Mouse (Mus musculus) liver, postnatal 0 days (tissue): ENCODE data around the gene Gm49396. TPM values are rescaled to one million over a fixed set of nuclear protein-coding genes. Genes with fewer than 3 reads are reported as not detected.

ENCODE experiments used
- ATAC-seq: fragments of 200-750 bp; cut with Nextera tagmentation; 2 replicates; pipeline ENCODE4 v1.8.0; 2017; ENCODE audit warnings: mild to moderate bottlenecking, moderate library complexity
- DNase-seq: peaks from one replicate; pipeline ENCODE4 v3.0.0-alpha.2; 2016
- H3K27ac ChIP-seq: fragments of 300-500 bp; sonication (generic); 2 replicates; pipeline ENCODE4 v1.5.1; 2014; ENCODE audit warnings: antibody characterized with exemption, moderate library complexity, mild to moderate bottlenecking, low read depth
- H3K27me3 ChIP-seq: fragments of 300-500 bp; sonication (generic); 2 replicates; pipeline ENCODE4 v1.6.1; 2014; ENCODE audit warnings: low read length, control low read depth, mixed read lengths; ENCODE audit not compliant: insufficient read depth
- H3K36me3 ChIP-seq: fragments of 300-500 bp; sonication (generic); replicated peaks from 2 replicates; pipeline ENCODE4 v1.6.1; 2014; ENCODE audit warnings: mild to moderate bottlenecking, control low read depth, low read length, moderate library complexity, mixed read lengths; ENCODE audit not compliant: insufficient read depth
- H3K4me1 ChIP-seq: fragments of 300-500 bp; sonication (generic); 2 replicates; pipeline ENCODE4 v1.6.1; 2014; ENCODE audit warnings: antibody characterized with exemption, mild to moderate bottlenecking, control low read depth; ENCODE audit not compliant: insufficient read depth
- H3K4me2 ChIP-seq: fragments of 300-500 bp; sonication (generic); 2 replicates; pipeline ENCODE4 v1.6.1; 2014; ENCODE audit warnings: low read depth, mild to moderate bottlenecking, low read length, moderate library complexity, mixed read lengths
- H3K4me3 ChIP-seq: fragments of 300-500 bp; sonication (generic); 2 replicates; pipeline ENCODE4 v1.5.1; 2014; ENCODE audit warnings: low read depth, low read length
- H3K9ac ChIP-seq: fragments of 300-500 bp; sonication (generic); replicated peaks from 2 replicates; pipeline ENCODE4 v1.6.1; 2014; ENCODE audit warnings: mild to moderate bottlenecking, moderate library complexity
- H3K9me3 ChIP-seq: fragments of 300-500 bp; sonication (generic); 2 replicates; pipeline ENCODE4 v1.6.1; 2016; ENCODE audit warnings: mild to moderate bottlenecking, control low read depth, low read length, mixed read lengths
- CTCF ChIP-seq: sonication (generic); IDR thresholded peaks from 2 replicates; pipeline ENCODE4 v1.5.1; 2016; ENCODE audit warnings: antibody characterized with exemption, low read depth
- EP300 ChIP-seq: IDR thresholded peaks from 2 replicates; pipeline ENCODE4 v1.6.1; 2016; ENCODE audit warnings: antibody characterized with exemption, low read depth, mild to moderate bottlenecking
- WGBS: fragments of 180-500 bp; shearing (Covaris S2); extraction: QIAGEN DNeasy Blood & Tissue Kit; methylation state at CpG from one replicate; pipeline ENCODE4 v1.1.7; 2014; ENCODE audit not compliant: insufficient replicate concordance; 5-methylcytosine and 5-hydroxymethylcytosine counted together
- microRNA-seq: library from miRNA; unstranded; fragments of <30 nt; microRNA quantifications from one replicate; pipeline ENCODE4, GENCODE M21; 2016
- polyA plus RNA-seq: library from polyadenylated mRNA; unstranded; fragments of >200 nt; fragmentation: Nextera tagmentation; extraction: Ambion mirVana; gene quantifications from 2 replicates; pipeline ENCODE4 v1.2.1, GENCODE M21; 2015

The Gm49396 gene
- polyA plus RNA-seq, 1 experiment from 2014 or later, result 1.8 TPM

- H3K4me2 ChIP-seq, result no peak overlapping the region
- H3K9me3 ChIP-seq, result no peaks in the 10 kb centered on the region
- ATAC-seq (peak; percentile 58; the same call in 1 of the 2 replicates), DNase-seq (peak; percentile 79)
- H3K4me3 ChIP-seq, result no peak overlapping the region
- H3K4me1 ChIP-seq, result 0 out of 2 replicates have a peak, but pooled peaks cover 2% of the 10 kb centered on the region
- H3K27ac ChIP-seq, result no peak overlapping the region
- H3K9ac ChIP-seq, result no peak overlapping the region
- no peak for TF ChIP-seq EP300
- TF ChIP-seq CTCF, result peak; percentile 73
- 18% methylated on average over 14 of the region's 14 CpGs for WGBS
- H3K36me3 ChIP-seq, result peaks cover 20% of the 10 kb centered on the region
- no peaks in the 10 kb centered on the region for H3K27me3 ChIP-seq
Measured at GRCm38 (mm10) chr7:30613529-30614112, 50.5 kb downstream of the Gm49396 start.

GRCm38 (mm10) chr7:30614454-30614853, 51.3 kb downstream of the Gm49396 start:
- ATAC-seq (peak; percentile 44), DNase-seq (no peak)
- no peaks in the 10 kb centered on the region for H3K27me3 ChIP-seq
- TF ChIP-seq EP300 (no peak), CTCF (peak; percentile 54)
- no peak overlapping the region for H3K4me2 ChIP-seq
- H3K4me3 ChIP-seq, result no peak overlapping the region
- H3K27ac ChIP-seq, result no peak overlapping the region
- no peaks in the 10 kb centered on the region for H3K9me3 ChIP-seq
- peaks cover 28% of the 10 kb centered on the region for H3K36me3 ChIP-seq
- H3K4me1 ChIP-seq, result 0 out of 2 replicates have a peak, but pooled peaks cover 2% of the 10 kb centered on the region
- 43% methylated on average over 2 of the region's 2 CpGs for WGBS
- no peak overlapping the region for H3K9ac ChIP-seq

- Histone ChIP-seq H3K36me3 (peaks cover 30% of the 10 kb centered on the region), H3K27ac (no peak overlapping the region), H3K4me3 (no peak overlapping the region), H3K9ac (no peak overlapping the region), H3K27me3 (no peaks in the 10 kb centered on the region), H3K9me3 (no peaks in the 10 kb centered on the region), H3K4me1 (0 out of 2 replicates have a peak, but pooled peaks cover 2% of the 10 kb centered on the region), H3K4me2 (no peak overlapping the region)
- 58% methylated on average over 5 of the region's 5 CpGs for WGBS
- DNase-seq (peak; percentile 27), ATAC-seq (0 out of 2 replicates have a peak, but pooled peaks have one; percentile 19)
- TF ChIP-seq EP300, result no peak
- no peak for TF ChIP-seq CTCF
Measured at GRCm38 (mm10) chr7:30615049-30615760, 52.1 kb downstream of the Gm49396 start.

Small RNA genes within 50 kb of the gene (microRNA-seq; reads per million reads assigned to microRNA genes)
- 2.0 reads per million for gene Gm38670
- gene Mir3569, result not detected

Other genes with a start within 250 kb of the Gm49396 start
- gene Syne4, start 248.5 kb upstream of the Gm49396 start, polyA plus RNA-seq, result 11.4 and 12.8 TPM in 2 replicates
- not detected in 2 replicates for gene E130208F15Rik, start 241.6 kb upstream of the Gm49396 start, polyA plus RNA-seq
- 14.0 TPM in 2 replicates for gene Sdhaf1, start 239.4 kb upstream of the Gm49396 start, polyA plus RNA-seq
- gene Lrfn3, start 200.6 kb upstream of the Gm49396 start, polyA plus RNA-seq, result 7.4 and 8.3 TPM in 2 replicates
- 221 and 231 TPM in 2 replicates for gene Tyrobp, start 149.6 kb upstream of the Gm49396 start, polyA plus RNA-seq
- 17.4 and 17.6 TPM in 2 replicates for gene Hcst, start 143.5 kb upstream of the Gm49396 start, polyA plus RNA-seq
- gene Nfkbid, start 141.6 kb upstream of the Gm49396 start, polyA plus RNA-seq, result 1.7 and 2.3 TPM in 2 replicates
- gene Aplp1, start 117.8 kb upstream of the Gm49396 start, polyA plus RNA-seq, result 1.2 and 1.6 TPM in 2 replicates
- gene Kirrel2, start 105.7 kb upstream of the Gm49396 start, polyA plus RNA-seq, result 0.05 TPM in 1 of 2 replicates, not detected in the other
- gene Nphs1, start 105.0 kb upstream of the Gm49396 start, polyA plus RNA-seq, result 0.06 and 0.07 TPM in 2 replicates
- gene Prodh2, start 69.7 kb upstream of the Gm49396 start, polyA plus RNA-seq, result 203 and 205 TPM in 2 replicates
- gene Arhgap33, start 28.3 kb upstream of the Gm49396 start, polyA plus RNA-seq, result 1.0 and 1.1 TPM in 2 replicates
- 4.9 and 6.6 TPM in 2 replicates for gene Hspb6, start 11.2 kb upstream of the Gm49396 start, polyA plus RNA-seq
- gene Proser3, start 11.0 kb upstream of the Gm49396 start, polyA plus RNA-seq, result 0.53 and 1.1 TPM in 2 replicates
- gene Lin37, start 3.5 kb upstream of the Gm49396 start, polyA plus RNA-seq, result 16.0 and 18.9 TPM in 2 replicates
- 34.4 and 34.8 TPM in 2 replicates for gene U2af1l4, start within 50 bp of the Gm49396 start, polyA plus RNA-seq
- 85.3 and 94.5 TPM in 2 replicates for gene Psenen, start 283 bp downstream of the Gm49396 start, polyA plus RNA-seq
- gene Igflr1, start 2.1 kb downstream of the Gm49396 start, polyA plus RNA-seq, result 0.52 and 1.2 TPM in 2 replicates
- gene Kmt2b, start 25.4 kb downstream of the Gm49396 start, polyA plus RNA-seq, result 1.9 and 3.1 TPM in 2 replicates
- gene Zbtb32, start 35.6 kb downstream of the Gm49396 start, polyA plus RNA-seq, result 0.53 and 1.2 TPM in 2 replicates
- gene Upk1a, start 49.5 kb downstream of the Gm49396 start, polyA plus RNA-seq, result 0.07 and 0.14 TPM in 2 replicates
- gene Cox6b1, start 62.8 kb downstream of the Gm49396 start, polyA plus RNA-seq, result 995 and 998 TPM in 2 replicates
- gene Etv2, start 72.5 kb downstream of the Gm49396 start, polyA plus RNA-seq, result not detected in 2 replicates
- 41.8 and 43.3 TPM in 2 replicates for gene Rbm42, start 87.0 kb downstream of the Gm49396 start, polyA plus RNA-seq
- 11.4 and 13.0 TPM in 2 replicates for gene Haus5, start 101.7 kb downstream of the Gm49396 start, polyA plus RNA-seq
- not detected in 2 replicates for gene Pmis2, start 108.3 kb downstream of the Gm49396 start, polyA plus RNA-seq
- 0.53 and 1.4 TPM in 2 replicates for gene 2200002J24Rik, start 135.6 kb downstream of the Gm49396 start, polyA plus RNA-seq
- gene Atp4a, start 148.9 kb downstream of the Gm49396 start, polyA plus RNA-seq, result 1.1 and 1.6 TPM in 2 replicates
- 153 and 158 TPM in 2 replicates for gene Tmem147, start 166.2 kb downstream of the Gm49396 start, polyA plus RNA-seq
- gene Gapdhs, start 180.3 kb downstream of the Gm49396 start, polyA plus RNA-seq, result 0.12 TPM in 1 of 2 replicates, not detected in the other
- gene Sbsn, start 188.1 kb downstream of the Gm49396 start, polyA plus RNA-seq, result 0.69 and 0.77 TPM in 2 replicates
- gene Dmkn, start 200.4 kb downstream of the Gm49396 start, polyA plus RNA-seq, result 1.5 and 1.8 TPM in 2 replicates
- gene Krtdap, start 224.6 kb downstream of the Gm49396 start, polyA plus RNA-seq, result not detected in 2 replicates